Mouse (Mus musculus): ENCODE measurements around the gene Copz2.
A peak's percentile ranks its signal among the peaks of the same experiment; 100 is the strongest.
"Not testable (repeated sequence)": the region's sequence is repeated elsewhere in the genome, so short reads cannot be mapped to it uniquely, and the experiment has no call there.

The Copz2 gene

DNA sequence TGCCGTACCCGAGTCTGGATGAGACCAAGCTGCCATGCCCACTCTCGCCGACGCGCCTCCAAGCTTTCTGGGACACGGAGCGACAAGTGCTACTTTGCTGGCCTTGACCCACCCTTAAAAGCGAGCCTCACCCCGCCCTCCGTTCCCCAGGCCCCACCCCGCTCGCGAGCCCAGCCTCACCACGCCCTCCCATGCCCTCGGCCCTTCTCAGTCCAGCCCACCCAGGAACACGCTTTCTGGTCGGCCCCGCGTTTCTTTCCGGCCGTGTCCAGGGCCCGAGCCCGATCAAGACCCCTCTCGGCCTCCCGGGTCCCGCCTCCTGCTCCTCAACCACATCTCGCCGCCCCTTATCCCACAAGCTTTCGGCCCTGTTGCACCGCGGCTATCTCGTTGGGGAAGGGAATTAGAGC, 20.3 kb upstream of the Copz2 start:
- DNase-seq (ENCODE audit: low spot score) = peak; percentile 87

DNA sequence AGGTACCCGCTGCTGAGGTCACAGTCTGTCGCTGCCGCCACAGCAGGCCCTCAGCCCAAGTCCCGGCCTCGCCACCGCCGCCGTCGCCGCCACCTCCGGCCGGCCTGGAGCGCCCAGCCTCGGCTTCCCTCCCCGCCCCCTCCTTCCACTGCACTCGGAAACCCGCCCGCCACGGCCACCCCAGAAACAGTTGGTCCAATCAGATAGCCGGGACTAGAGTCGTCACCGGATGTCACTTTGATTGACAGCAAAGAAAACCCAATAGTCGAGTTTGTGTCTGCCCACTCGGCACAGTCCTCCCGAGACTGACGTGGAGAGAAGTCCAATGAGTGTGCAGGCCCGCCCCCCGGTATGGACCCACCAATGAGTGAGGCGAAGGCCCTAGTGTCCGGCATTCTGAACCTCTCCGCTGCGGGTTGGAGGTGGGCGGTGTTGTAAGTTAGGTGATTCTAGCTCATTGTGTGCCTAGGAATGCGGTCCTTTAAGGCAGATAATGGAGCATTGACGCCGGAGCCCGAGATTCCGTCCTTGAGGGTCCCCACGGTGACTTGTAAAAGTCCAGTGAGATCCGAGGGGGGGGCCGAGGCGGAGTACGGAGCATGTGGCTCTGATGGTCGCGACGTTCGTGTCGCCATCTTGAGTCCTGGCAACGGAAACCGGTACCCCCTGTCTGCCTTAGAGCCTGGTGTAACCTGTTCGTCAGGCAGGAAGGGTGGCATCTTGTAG, 19.7 kb upstream of the Copz2 start, which contains the start of gene Nfe2l1:
Nfe2l1 (minus strand) TSS at position 156 of the 726 bp plus-strand sequence.
- peak; percentile 99 for DNase-seq (ENCODE audit: low spot score)

DNA sequence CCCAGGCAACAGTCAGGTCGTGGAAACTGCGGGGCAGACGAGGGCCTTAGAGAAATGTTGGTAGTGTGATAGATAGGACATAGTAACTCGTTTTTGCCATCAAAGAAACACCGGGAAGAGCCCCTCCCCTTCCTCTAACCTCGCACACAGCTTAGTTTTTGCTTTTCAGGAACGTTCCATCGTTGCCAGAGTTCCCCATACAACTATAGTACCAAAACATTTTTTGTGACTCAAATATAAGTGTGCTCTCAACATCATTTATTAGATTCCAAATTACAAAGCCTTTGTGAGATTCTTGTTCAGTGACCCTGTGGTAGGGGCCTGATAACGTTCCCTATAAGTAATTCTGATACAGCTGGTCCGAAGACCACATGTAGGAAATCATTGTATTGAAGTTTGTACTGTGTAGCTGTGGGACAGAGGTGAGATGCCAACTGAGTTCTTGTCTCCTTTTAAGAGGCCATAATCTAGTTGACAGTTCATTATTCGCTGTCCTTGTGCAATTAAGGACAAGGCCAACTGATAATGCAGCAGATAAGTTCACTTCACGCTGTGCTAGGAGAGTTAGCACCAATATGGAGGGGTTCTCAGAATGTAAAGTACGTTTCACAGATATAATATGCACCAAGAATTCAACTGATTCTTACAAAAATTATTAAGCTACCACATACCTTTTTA, 19.0 kb upstream of the Copz2 start:
- no peak for DNase-seq (ENCODE audit: low spot score)

DNA sequence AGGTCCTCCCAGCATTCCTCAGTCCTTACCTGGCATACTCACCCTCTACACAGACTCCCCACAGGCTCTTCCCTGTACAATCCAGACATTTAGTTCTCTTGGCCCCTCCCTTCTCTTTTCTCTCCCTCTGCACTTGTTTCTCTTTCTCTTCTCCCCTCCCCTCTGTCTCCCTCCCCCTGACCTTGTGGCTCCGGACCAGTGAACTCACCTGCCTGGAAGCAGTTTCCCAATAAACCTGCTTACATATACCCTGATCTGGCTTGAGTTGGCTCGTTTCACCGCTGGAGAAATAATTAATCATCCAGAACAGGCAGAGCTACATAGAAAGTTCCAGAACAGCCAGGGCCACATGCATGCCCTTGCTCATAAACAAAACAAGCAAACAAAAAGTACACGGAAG, 18.2 kb upstream of the Copz2 start:
- no peak for DNase-seq (ENCODE audit: low spot score)

DNA sequence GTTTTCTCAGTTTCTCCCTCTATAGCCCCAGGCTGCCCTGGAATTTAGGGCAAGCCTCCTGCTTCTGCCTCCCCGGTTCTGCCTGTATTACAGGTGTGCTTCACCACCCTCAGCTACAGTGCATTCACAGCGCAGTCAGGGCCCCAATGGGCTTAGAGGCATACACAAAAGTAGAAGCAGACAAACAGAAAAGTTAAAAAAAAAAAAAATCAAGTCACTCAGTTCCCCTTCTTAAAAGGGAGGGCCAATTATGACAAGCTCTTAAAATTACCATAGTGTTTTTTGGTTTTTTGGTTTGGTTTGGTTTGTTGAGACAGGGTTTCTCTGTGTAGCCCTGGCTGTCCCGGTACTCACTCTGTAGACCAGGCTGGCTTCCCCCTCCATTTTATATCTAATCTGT, 17.1 kb upstream of the Copz2 start:
- DNase-seq (ENCODE audit: low spot score) = no peak

DNA sequence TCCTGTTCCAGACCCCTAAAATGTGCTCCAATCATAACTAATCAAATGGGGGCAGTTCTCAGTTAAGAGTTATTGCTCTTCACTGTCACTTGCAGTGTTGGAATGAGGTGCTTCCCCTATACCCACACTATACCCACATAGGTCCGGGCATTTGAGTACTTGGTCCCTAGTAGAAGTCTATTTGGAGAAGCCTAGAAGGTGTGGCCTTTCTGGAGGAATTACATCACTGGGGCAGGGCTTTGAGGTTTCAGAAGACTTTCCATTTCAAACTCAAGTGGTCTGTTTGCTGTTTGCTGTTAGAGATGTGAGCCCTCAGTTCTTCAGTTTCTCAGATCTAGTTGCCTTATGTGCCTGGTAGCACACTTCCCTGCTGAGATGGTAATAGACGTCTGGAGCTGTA, 16.7 kb upstream of the Copz2 start:
- DNase-seq (ENCODE audit: low spot score) = no peak

DNA sequence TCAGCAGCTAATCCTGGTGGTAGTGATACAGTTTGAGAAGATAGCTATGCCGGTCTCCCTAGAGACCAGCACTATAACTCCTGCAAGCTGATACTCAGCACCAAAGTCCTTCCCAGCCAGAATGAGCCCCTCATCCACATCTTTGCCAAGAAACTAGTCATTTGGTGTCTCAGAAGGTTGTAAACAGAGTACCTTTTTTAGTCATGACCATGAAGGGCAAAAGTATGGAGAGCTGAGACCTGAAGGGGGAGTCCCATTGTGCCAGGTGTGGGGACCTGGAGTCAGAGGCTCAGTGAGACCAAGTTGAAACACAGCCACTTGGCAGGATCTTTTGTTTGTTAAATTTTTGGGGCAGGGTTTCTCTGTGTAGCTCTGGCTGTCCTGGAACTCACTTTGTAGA, 15.5 kb upstream of the Copz2 start:
- no peak for DNase-seq (ENCODE audit: low spot score)

DNA sequence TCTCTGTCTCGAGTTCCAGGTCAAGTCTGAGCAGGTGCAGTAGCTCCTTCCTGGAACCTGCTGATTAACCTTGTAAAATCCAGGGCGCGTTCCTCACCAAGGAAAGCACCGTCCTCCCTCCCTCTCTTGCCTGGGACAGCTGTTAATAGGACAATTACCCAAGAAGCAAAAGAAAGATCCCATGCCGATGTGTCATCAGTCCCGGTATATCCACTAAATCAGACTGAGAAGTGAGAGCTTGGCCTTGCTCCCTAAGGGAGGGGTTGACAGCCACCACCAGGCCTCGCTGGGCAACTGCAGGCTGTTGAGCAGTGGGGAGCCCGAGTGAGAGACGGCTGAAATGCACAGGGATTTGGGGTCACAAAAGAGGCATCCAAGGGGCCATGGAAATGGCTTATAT, 12.4 kb upstream of the Copz2 start:
- DNase-seq (ENCODE audit: low spot score) = no peak

DNA sequence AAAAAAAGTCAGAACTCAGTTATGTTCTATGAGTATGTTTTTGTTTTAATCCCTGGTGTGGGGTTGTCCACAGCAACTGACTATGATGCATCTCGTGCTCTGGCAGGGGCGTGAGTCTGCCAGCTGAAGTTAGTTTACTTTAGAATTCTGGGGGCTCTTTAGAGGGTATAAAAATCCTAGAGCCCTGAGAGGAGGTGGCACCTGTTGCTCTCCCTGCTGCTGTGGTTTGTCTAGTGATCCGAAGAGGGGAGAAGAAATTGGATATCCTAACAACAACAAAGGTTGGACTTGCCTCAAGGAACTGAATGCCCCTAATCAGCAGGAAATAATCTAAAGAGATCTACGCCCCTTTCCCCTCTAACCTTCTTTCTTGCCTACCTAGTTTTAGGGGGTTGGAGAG, 11.3 kb upstream of the Copz2 start:
- no peak for DNase-seq (ENCODE audit: low spot score)

DNA sequence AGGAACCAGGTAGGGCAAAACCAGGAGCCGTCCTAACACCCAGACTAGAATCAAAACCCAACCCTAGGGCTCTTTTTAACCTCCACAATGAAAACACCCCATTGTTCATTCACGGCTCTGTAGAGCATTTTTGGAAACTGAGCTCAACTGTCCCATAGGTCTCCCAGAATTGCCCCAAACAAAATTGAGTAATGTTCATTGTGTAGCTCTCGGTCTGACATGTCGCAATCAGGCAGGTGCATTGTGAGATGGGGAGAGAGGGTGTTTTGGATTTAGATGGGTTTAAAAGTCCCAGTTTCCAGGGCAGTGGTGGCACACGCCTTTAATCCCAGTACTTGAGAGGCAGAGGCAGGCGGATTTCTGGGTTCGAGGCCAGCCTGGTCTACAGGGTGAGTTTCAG, 10.2 kb upstream of the Copz2 start:
- no peak for DNase-seq (ENCODE audit: low spot score)

DNA sequence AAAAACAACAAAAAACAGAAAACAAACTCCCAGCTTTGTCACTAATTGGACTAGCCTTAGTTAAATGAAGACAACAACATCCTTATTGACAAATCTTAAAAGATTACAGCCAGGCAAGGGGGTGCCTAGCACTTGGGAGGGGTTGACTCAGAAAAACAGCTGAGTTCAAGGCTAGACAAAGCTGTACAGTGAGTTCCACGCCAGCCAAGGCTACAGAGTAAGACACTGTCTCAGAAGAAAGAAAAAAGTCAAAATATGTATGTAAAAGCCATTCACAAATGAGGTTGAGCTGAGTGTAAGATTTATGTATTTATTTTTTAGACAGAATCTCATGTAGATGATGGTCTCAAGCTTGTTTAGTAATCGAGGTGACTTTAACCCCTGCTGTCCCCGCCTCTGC, 9.8 kb upstream of the Copz2 start:
- DNase-seq (ENCODE audit: low spot score) = no peak

DNA sequence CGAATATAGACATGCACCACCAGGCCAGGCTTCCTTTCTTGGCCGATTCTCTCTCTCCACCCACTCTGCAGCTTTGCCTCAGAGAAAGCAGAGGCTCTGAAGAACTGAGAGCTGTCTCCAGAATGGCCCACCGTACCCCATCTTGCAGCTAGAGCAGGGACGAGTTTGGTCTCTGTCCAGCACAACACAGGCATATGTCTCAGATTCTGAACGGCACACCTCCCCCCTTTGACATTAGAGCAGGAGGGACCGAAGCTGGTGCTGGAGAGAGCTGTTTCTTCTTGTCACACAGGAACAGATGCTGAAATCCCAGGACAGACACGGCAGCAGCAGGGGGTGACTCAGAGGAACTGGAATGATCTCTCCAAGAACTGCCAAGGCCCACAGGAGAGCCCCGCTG, 9.4 kb upstream of the Copz2 start:
- no peak for DNase-seq (ENCODE audit: low spot score)

DNA sequence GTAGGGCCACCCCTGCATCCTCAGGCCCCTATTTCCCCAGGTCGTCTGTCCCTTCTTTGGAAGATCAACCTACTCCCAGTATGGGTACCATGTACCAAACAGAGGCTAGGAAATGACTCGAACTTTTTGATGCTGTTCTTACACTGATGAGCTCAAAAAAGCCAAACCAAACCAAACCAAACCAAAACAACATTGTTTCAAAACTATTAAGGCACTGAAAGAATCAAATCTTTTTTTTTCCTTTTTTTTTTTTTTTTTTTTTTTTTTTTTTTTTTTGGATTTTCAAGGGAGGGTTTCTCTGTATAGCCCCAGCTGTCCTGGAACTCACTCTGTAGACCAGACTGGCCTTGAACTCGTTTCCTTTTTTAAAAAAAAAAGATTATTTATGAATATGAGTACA, 6.0 kb upstream of the Copz2 start:
- no peak for DNase-seq (ENCODE audit: low spot score)

DNA sequence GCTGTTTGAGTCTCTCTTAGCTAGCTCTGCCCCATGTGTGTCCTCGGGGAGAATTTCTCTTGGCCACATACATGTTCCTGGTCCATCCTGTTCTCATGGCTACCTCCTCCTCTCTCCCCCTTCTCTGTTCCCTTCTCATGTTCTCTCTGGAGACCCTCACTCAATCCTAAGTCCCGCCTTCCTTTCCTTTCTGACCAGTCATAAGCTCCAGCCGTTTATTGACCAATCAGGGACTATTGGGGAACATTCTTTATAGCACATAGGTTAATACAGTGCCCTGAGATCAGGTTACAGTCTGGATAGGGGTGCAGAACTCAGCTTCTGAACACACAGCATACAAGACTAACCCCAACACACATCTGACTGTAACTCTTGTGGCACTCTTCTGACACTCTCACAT, 2.4 kb upstream of the Copz2 start:
- no peak for DNase-seq (ENCODE audit: low spot score)

DNA sequence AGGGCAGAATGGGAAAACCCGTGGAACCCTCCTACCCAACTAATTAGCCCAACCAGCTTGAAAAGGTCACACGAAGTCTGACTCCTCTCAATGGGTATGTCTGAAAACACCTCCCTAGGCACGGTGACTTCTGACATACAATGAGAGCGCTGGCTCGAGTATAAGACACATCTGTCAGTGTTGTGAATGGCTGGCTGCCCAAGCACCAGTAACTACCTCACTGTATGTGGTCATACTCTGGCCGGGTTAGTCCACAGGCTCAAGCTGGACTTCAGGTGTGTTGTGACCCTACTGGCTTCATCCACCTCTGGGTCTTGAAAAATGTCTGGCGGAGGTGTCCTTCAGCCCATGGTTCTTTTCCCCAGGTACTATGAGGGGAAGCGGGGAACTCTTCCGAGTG, 976 bp upstream of the Copz2 start:
- DNase-seq (ENCODE audit: low spot score) = no peak

DNA sequence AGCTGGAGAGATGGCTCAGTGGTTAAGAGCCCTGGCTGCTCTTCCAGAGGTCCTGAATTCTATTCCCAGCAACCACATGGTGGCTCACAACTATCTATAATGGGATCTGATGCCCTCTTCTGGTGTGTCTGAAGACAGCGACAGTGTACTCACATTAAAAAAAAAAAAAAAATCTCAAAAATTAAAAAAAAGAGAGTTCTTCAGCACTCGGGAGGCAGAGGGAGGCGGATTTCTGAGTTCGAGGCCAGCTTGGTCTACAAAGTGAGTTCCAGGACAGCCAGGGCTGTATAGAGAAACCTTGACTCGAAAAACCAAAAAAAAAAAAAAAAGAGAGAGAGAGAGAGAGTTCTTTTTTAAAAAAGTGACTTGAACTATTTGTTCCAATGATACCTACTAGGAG, 525 bp upstream of the Copz2 start:
- DNase-seq (ENCODE audit: low spot score) = not testable (repeated sequence)

DNA sequence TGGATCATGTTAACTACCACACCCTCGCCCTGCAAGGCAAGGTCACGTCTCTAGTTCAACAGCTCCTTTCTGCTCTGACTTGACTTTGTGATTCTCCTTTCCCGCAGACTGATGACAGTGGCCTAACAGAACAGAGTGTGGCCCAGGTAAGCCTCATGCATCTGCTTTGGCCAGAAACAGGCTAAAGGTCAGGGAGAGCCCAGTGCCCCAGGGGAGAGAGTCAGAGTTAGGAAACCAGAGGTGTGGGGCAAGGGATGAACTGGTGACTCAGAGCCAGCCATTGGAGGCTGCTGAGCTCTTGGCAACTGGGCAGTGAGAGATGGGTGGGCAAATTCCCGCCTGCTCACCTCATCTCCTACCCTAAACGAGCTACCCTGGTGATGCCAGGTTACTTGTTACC, 7.8 kb downstream of the Copz2 start:
- DNase-seq (ENCODE audit: low spot score) = no peak

DNA sequence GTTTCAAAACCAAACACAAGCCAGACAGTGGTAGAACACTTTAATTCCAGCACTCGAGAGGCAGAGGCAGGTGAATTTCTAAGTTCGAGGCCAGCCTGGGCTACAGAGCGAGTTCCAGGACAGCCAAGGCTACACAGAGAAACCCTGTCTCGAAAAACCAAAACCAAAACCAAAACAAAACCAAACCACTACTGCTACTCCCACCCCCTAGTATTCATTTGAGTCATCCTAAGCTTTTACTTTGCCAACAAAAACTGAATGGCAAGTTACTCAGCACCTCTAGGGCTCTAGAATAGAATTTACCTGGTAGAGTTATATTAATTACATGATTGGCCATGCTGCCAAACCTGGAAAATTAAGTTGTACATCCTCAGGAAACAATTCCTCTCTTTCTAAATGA, 10.0 kb downstream of the Copz2 start:
- no peak for DNase-seq (ENCODE audit: low spot score)

DNA sequence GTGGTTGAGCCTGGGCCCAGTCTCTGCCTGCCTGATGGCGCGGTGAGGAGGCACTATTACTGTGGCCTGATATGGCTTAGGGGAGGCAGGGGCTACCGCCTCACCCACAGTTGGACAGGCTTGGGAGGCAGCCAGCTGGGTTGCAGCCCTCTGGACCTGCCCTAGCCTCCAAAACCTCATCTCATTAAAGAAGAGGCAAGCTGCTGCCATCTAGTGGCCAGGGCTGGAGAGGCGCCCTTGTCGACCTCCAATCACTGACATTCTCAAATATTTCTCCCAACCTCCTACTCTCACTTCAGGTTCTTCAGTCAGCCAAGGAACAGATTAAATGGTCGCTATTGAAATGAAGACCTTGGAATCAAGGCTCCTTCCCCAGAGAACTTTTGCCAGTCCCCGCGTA, 10.9 kb downstream of the Copz2 start:
- DNase-seq (ENCODE audit: low spot score) = peak; percentile 63

DNA sequence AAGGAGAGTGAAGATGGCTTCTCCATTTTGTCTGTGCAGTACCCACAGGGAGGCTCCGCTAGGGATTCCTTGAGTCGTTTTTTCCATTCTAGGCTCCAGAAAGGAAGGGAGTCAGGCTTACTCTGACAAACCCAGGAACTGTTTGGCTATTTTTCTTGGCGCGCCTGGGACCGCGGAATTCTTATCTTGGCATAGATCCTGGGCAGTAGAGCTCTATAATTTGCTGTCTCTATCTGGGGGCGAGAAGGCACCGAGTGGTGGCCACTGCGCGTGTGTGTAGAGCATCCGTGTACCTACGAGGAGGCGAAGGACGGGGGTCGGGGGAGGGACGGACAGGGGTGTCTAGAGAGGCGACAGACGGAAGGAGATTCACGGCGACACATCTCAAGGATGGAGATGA, 11.8 kb downstream of the Copz2 start:
- no peak for DNase-seq (ENCODE audit: low spot score)

DNA sequence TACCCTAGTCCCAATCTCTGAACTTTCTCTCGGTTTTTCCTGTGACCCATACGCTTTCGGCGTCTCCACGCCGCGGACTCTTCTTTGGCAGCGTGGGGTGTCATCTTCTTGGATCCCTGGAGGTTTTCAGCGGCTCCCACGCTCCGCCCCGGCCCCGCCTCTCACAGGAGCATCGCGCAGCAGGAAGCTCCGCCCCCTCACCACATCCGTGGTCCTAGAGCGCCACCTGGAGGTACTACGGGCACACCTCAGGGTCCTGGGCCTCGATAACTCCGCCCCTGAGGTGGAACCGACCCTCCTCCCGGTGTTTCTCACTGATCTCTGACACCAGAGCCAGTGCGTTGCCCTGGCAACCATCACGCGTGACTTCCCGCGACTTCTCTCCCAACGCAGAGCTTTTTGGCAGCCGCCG, 12.2 kb downstream of the Copz2 start:
- DNase-seq (ENCODE audit: low spot score) = peak; percentile 88

DNA sequence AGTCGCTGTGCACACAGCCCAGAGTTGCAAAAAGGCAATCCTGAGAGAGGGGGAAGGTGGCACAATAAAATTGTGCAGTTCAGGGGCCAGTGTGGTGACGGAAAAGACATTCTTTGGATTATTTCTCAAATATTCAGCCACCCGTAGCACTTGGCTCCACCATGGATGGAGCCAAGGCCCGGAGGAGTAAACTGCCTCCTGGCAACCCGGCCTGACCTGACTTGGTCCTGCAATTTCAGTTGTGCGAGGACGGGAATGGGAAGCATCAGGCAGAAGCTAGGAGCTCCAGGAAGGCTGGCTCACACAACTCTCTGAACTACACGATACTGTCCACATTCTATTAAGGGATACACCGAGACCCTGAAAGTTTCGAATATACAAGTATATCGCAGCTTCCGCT, 12.9 kb downstream of the Copz2 start:
- DNase-seq (ENCODE audit: low spot score) = no peak

DNA sequence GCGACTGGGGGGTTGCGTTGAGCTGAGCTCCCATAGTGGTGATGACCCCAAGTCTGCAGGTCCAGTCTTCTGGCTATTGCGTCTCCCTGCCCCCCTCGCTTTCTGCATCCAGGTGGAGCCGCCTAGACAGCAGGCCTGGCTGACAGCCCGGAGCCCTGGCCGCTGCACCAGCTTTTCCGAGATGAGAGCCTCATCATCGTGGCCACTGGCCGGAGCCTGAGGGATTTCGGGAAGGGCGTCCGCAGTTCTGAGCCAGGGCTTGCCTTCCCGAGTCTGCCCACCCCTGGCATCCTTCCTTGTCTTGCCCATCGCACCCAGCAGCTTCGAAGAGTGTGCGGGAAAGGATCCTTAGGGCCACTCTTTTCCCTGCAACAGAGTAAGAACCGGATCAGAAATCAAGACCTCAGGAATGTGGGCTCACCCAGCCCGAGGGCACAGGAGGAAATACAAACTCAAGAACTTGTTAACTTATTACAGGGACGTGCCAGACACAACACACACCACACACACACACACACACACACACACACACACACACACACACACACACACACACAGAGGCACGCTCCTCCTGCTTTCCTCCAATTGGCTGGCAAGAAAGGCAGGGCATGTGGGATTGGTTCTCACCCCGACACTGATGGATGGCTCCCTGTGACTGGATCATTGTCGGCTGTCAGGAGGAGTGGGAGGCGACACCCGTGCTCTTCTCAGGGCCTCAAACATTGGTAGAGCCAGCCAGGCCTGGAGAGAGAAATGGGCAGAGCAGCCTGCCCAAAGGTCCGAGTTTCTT, 13.7 kb downstream of the Copz2 start:
- peak; percentile 30 for DNase-seq (ENCODE audit: low spot score)
